Mouse (Mus musculus) ovary, postnatal 36 days (tissue): ENCODE data around the gene Bbx.
A peak's percentile ranks its signal among the peaks of the same experiment; 100 is the strongest.

ENCODE experiments used
- DNase-seq: peaks from one replicate; pipeline ENCODE4 v3.0.0; 2022; ENCODE audit warnings: low spot score, mixed read lengths

Bbx gene

DNA sequence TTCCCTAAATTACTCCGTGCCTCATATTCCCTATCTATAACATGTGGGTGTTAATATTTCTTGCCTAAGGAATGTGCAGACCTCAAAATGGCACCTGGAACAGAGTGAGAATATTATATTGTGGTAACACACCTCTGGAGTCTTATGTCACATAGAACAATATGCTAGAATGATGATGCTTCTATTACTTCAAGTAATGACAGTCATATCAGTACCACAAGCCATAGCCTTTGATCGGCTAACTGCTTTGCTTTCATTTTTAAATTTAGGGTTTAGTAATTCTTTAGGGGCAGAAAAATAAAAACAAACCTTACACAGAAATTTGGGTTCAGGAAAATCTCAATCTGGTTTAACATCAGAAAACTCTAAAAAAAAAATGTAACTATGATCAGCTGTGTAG lies 201.6 kb downstream of the Bbx start:
- no peak for DNase-seq

DNA sequence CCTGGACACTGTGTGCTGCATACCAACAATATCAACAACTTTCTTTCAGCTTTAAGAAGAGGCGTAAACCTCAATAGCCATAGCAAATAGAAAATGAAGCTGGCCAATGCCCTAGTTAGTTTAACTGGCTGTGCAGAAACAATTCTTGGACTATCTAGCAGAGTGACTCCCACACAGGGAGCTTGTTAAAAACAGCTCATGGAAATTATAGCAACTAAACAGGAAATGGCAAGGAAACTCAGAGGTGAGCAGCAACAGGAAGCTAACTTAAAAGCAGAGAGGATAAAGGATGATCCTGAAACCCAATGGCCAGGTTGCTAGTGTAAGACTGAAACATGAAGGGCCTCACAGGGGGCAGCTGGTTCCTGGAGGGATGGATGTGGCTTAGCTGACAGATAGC lies 203.4 kb downstream of the Bbx start:
- no peak for DNase-seq

DNA sequence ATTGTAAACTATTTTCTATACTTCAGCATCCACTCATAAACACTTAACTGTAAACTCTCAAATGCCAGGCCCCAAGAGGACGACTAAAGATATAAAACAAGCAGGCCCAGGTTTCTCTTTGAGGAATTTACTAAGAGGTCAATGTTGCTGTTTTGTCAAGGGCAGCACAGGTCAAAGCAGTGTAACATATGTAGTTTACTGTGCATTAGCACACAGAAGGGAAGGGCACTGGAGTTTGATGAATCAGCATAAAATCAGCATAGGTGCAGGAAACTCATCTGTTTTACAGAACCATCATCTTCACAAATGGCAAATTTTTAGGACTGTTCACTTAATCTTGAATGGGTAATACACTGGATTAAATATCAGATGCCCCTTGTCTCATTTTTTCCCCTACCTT lies 205.9 kb downstream of the Bbx start:
- DNase-seq = no peak

DNA sequence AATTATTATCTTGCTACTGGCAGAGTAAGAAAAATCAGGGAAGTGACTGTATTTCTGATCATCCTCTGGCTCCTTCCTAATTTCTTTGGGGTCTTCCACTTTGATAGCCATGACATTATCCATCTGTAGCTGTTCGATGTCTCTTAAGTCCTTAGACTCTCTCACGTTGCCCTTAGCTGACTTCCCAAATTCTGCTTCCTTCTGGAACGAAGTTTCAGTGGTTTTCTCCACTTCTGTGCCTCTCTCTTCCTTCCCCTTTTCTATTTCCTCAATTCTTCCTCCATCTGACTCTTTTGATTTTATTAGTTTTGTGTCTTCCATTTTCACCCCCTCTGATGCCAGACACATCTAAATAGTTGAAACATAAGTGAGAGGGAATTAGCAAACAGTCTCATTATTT lies 207.2 kb downstream of the Bbx start:
- no peak for DNase-seq

DNA sequence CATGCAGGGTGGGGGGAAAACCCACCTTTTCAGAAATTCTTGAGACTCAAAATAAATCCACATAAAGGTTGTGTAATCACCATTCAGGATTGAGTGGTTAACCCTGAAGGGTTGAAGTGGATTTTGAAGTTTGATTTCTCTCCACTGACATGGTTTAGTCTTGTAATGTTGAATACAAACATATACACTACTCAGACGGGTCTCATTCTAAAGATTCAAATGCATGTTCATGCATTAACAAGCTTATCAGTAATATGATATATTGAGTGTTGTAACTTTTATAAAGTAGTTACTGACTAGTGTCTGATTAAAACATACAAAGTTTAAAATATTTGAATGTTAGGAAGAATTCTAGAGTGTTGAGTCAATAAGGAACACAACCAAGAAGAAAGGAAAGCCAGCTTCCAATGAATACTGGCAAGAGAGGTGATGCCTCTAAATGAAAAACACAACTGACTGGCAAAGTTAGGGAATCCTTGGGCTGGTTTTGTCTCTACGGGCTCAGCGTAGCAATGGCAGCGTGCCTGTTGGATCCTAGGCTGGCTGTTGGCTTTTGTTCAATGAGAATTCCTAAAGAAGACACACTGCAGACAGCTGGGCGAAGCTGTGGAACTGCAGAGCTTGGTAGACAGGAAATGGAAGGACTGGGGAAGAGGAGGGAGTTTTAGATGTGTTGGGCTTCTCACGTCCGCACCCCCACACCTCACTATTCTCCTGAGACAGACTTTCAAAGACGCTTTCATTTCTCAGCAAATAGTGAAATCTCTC lies 211.3 kb downstream of the Bbx start:
- peak; percentile 33 for DNase-seq

DNA sequence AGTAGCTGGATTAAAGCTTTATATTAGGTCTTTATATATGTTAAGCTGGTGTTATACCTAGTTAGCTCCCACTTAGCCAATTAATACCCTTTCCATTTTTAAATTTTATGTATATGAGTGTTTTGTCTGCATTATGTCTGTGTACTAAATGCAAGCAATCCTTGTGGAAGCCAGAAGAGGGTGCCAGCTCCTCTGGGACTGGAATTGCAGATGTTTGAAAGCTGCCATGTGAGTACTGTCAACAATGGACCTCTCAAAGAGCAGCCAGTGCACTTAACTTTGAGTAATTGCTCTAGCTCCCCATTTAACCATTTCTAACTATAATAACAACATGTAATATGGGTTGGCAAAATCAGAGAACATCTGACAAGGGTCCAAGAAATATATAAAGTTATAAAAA lies 215.1 kb downstream of the Bbx start:
- DNase-seq = no peak

DNA sequence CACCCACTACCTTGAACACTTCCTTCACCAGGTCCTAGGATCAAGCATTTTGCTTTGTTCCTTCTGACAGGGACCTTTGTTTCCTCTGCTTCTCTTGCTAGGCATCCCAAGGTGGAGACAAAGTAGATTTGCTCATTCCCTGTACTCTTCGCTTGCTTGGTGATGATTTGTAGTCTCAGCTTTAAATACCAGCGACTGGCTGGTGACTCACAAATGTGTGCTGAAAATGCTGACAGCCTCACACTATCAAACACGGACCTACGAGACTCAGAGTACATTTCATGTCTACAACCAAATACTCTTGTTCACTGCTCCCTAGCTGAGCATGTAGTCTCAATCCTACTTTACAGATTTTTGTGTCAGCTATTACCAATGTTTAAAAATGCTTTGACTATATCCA lies 220.5 kb downstream of the Bbx start:
- no peak for DNase-seq

DNA sequence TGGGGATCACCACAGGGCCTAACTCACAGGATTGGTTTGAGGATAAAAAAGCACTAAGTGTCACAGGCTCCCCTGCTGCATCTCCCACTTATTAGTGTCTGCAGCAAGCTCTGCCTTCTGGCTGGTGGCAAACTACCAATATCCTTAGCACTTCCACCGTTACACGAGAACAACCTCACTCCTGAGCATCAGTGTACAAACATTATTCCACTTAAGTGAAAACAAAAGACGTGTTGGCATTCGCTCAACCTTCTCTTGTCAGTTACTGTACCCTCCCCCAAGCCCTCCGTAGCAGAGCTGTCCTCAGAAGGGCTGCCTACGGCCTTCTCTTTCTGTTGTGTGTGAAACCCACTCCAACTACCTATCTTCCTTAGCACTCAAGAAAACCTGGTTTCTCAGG lies 221.0 kb downstream of the Bbx start:
- no peak for DNase-seq

DNA sequence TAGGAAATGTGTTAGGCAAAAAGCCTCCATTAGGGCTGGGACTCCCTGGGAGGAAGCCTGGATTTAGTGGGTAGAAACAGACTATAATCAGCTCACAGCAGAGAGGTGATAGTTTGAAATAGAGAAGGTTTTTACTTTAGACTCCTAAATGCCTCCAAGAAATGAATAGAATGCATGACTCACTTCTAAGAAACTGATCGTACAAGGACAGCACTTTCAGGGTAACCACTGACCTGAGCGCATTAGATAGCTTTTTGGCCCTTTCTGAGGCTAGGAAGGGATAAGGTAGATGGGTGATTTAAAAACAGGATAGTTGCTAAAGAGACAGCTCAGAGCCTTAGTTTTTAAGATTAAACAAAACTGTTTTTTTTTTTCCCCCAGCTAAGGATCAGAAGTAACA lies 221.4 kb downstream of the Bbx start:
- DNase-seq = no peak

DNA sequence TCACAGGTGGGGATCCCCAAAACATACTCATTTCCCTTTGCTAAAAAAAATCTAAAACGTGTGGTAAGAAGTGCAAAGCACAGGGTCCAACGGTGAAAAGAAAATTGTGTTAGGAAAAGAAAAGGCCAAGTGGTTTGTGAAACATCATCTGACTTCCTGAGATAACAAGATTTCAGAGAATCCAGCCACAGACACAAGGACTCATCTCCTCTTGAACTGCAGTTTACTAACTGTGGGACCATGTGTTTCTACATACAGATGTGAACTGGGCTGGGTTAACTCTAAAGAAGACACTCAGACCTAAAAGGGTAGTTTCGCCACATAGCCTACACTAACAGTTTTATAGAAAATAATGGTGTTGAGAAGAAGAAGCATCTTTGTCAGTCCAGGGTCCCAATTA lies 227.2 kb downstream of the Bbx start:
- no peak for DNase-seq

DNA sequence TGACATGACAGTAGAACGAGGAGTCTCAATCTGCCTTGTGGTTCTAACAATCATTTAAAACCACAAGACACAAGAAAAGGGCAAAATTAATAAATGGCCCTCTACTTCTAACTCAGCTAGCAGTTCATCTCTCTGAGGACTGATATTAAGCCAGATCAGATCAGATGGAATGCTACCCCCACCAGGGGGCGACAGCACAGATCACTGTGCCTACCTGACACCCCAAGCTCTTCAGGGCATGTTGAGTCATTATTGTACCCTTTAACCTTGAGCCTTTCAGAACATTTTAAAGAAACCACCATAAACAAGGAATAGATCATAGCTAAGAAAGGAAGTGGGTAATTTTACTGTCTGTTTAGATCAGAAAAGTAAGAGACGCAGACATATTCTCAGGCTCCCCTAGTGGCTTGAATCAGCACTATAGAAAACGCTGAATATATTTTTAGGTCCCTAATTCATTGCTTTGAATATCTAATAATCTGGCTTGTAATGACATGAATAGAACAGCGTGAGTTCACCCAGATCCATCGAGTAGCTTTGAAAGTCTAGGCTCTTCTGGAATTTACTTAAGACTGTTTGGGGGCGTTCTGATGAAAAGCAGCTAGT lies 230.5 kb downstream of the Bbx start:
- no peak for DNase-seq

DNA sequence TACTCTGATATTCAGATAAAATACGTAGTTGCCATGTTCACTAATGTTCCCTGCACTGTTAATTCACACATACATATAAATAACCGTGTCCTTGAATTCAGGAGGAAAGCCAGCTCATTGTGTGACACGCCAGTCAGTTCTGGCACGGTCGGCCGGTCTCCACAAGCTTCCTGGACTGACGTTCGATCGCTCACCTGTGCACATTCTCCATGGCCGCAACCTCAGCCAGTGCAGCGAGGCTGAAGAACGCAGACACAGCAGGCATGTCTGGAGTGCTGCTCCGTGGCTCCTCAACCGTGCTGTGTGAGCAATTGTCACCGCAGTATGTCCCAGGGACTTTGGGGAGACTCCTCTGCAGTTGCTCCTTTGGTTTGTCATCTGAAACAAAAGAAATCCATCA lies 232.0 kb downstream of the Bbx start:
- DNase-seq = no peak

DNA sequence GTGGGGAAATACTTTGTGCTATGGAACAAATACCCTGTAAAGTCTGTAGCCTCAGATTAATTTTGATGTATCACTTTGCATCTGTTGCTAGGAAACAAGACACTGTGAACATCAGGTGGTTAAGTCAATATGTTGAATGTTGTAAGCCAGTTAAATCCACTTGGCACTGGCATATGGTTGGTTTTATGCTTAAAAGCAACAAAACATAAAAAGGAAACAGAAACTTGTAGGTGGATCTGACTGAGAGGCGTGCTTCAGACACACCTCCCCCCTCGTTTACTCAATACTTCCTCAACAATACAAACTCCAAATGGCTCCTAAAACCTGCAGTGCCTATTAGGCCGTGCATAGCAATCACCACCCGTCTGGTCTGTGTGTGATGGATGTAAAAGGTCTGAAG lies 236.1 kb downstream of the Bbx start:
- no peak for DNase-seq

DNA sequence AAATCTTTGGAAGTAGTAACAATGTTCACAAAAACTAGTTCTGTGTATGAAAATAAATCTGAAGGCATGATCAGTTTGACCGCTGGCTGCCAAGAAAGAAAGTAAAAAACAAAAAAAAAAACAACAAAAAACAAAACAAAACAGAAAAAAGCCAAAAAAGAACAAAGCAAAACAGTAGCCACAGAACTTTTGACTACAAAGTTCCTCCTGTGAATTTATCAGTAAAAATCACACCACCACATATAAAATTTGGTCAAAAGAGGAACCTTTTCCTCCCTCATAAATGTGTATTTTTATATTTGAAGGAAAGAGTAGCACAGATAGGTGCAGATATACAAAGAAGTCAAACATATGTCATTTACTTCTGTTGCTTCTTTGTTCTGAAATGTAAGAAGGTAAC lies 239.6 kb downstream of the Bbx start:
- DNase-seq = no peak

DNA sequence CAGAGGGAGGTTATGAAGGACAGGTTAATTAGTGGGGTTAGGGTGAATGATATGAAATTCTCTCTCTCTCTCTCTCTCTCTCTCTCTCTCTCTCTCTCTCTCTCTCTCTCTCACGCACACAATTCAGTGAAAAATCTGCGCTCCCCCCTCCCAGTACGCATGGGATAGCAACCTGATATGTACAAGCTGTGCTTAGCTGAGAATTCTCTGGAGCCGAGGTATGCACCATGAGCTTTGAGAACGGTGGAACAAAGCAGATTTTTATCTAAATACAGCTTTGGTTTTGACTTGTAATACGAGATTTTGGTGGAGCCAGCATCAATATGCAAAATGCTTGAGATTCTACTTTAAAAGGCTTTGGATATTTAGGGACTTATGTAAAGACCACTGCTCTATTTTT lies 243.1 kb downstream of the Bbx start:
- no peak for DNase-seq

DNA sequence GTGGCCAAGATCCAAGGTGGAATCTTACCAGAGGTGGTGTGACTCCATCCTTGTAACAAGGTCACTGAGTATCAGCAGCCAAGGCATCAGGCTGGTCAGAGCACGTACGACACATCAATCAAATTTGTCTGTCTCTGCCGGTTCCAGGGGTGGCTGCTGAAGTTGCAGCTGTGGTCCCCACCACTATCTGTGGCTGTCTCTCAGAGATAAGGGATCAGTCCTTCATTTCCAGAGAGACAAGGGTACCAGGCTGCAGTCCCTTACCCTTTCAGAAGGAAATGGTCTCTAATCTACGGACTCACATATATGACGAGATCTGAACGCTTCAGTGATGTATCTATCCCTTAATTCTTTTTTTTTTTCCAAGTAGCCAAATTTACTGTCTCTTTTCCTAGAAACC lies 245.6 kb downstream of the Bbx start:
- no peak for DNase-seq

DNA sequence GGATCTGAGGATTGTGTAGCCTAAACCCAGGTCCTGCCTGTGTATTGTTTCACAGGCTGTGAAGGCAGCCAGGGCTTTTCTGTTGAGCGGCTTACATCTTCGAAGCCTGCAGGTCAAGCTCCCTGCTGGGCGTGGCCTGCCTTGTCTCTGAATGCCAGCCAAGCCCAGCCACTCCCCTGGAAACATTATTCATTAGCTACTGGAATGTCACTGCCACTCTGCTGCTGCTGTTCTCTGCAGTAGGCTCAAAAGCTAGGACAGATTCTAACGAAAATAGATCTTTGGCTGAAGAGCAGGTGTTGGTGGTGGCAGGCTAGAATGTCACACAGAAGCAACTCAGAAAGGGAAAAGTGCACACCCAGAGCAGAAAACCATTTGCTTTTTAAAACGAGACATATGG lies 247.1 kb downstream of the Bbx start:
- DNase-seq = peak; percentile 53

DNA sequence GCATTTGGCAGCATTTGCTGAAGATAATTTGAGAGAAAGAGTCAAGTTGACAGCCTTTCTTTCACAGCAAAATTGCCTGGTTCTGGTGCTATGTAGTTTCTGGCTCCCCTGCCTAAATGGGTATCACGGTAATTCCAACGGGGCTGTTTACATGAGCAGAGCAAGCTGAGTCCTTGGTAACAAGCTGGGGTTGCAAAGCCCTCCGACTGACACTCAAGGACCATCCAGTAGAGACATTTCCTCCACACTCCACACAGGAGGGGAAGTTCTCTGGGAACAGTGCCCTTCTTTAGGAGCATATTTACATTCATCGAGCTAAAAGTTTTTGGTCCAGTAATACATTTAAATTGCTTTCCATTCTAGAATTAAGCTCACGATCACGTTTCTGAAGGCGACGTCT lies 249.2 kb downstream of the Bbx start:
- DNase-seq = no peak

DNA sequence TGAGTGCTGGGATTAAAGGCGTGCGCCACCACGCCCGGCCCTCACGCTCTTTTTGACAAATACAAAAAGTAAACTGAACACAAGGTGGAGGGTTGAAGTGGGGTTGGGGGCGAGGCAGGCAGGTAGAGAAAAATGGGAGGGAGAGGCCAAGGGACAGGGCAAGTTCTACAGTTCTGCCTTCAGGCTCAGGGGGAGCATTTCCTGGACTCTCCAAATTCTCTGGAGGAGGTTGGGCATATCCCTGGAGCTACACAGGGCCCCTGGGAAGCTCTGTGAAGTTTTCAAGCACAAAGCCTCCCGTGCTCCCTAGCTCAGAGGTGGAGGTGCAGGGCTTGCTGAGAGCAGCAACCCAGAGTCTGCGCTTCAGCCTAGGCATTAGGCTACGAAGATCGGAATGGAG lies 249.6 kb downstream of the Bbx start:
- no peak for DNase-seq

DNA sequence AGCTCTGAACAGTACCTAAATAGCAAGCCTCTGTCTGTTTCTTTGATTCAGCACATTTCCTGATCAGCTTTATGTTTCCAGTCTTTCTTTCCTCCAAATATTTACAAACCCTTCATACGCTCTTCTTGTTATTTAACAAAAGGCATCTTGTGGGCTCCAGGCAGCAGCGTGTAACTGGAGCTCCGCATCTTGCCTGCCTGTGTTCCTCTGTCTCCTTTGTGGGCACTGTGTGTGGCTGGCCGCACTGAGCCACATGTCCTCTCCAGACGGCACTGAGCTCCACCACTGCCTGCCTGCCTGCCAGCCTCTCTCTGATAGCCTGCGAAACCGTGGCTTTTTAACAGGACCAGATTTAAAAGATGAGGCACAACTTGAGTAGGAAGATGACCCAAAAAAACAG lies 259.4 kb downstream of the Bbx start:
- no peak for DNase-seq

DNA sequence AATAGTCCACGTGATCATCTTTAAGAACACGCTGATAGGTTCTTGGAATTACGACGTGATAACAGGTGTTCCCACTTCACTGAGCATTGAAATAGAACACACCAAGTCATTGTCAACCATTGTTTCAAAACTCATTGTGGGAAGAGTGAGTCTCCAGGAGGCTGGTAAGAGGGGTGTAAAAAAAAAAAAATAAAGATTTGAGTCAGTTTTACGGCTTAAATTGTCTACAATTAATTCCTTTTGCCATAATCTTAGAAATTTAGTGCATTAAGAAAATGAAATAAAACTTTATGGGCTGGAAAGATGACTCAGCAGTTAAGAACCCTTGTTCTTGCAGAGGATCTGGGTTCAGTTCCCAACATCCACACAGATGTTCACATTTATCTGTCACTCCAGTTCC lies 261.4 kb downstream of the Bbx start:
- DNase-seq = no peak

DNA sequence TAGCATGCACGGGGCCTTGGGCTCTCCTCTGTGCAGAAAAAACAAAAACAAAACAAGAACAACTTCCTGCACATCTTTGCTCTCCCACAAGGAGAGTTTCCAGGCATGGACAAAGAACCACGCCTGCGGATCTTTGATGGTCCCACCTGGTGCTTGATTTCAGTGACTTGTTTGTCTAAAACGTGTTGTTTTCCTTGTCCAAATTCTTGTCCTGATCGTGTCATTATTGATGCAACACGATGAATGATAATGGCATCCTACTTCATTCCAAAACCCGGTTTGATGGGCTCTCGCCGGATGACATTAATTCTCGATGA lies 264.2 kb downstream of the Bbx start:
- DNase-seq = no peak

DNA sequence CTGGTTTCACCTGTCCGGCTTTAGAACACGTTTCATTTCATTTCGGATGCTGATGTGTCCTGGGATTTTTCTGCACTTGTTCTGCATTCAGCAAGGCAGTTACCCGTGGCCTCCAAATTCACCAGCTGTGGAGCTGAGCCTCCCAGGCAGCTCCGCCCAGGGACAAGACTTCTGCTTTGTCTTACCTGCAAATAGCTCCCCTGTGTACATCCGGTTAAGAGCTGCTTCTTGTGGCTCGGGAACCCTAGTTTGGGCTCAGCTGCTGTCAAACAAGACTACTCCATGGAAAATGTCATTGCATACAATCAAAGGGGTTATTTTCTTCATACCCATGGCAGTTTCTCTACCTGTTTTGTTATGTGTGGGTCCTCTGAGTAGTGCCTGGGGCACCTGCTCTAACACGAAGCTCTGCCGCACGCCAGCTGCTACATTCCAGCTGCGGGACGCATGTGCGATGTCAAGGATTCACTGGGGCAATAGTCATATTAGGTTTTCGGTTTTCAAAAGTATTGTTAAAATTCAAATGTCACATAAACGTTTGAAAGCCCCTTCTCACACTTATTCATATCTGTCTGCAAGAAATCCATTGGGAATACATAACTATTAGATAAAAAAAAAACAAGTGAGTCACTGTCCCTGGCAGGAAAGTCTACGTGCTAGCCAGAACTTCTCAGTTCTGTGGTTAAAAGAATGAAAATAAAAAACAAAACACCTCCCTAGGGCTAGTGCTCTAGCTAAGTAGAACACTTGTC lies 264.8 kb downstream of the Bbx start:
- DNase-seq = no peak
